Mouse (Mus musculus) naive thymus-derived CD4-positive, alpha-beta T cell, adult 5 months (primary cell): ENCODE measurements around the gene Pdss2. TPM values are rescaled to one million over a fixed set of nuclear protein-coding genes. Genes with fewer than 3 reads are reported as not detected.

Experiments used
- polyA plus RNA-seq: library from polyadenylated mRNA; unstranded; fragments of 100-300 nt; shearing (Covaris generic); gene quantifications from one replicate; pipeline ENCODE4 v1.2.1, GENCODE M21; 2017

Pdss2 gene
- polyA plus RNA-seq, result 10.7 TPM

DNA sequence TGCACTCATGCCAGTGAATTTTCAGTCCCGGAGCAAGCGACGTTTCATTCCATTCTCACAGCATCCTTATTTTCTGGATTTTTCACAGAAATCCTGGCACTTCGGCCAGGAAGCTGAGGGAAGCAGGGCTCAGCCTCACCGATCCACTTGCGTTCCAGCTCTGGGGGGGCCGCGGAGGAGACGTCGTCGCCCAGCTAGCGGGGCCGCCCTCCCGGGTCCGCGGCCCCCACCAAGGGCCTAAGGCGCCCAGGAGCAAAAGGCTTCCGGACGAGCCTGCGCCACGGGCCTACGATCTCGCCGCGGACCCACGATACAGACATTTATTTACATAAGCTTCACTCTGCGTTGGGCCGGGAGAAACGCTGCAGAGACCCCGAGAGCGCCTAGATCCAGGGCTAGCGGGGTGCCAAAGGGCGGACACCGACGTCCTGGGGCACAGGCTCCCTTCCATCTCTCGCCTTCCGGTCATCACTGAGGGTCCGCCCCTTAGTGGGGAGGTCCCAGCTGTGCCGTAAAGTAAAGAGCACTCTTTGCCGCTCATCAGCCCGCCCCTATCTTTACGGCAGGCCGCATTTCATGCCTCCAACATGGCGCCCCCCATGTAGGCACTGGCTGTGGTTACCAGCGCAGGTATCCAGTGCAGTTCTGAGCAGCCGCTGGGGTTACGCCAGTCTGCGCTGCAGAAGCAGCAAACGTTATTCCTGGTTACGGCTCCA lies at the start of gene Pdss2:
TSS of gene Pdss2 (plus strand) at position 577 of the 716 bp plus-strand sequence.

DNA sequence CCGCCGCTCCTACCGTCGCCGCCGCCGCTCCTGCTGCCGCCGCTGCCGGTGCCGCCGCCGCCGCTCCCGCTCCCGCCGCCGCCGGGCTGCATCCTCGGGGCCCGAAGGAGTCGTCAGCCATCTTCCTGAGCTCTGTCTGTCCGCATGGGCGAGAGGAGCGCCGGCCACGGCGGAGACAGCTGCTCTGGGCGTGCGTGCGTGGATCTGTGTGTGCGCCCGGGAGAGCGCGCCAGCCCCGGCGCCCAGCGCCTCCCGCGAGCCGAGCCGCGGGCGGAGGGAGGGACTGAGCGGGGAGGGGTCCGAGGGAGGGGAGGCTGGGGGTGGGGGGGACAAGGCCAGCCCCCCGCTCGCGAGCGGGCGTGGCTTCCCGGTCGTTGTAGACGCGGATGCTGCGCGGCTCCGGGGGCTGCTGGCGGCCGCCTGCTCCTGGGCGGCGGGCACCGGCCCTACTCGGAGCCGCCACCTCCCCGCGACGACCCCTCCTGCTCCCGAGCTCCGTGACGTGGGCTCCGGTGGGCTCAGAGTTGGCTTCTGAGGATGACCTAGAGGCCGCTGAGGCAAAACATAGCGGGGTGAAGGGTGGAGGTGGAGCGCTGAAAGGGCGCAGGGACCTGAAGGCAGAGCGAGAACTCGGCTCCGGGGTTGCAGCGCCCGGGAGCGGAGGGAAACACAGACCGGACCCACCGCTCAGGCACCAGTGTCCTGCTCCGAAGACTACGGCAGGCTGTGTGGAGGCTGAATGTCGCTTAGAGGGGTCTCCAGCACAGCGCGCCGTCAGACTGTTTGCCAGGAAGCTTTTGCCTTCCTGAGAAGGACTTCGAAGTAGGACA lies 46.7 kb upstream of the Pdss2 start, which contains the start of the genes Sobp and 9030612E09Rik:
TSS of gene Sobp (minus strand) at position 205 of the 830 bp plus-strand sequence.
TSS of gene 9030612E09Rik (plus strand) at position 379 of the 830 bp plus-strand sequence.

DNA sequence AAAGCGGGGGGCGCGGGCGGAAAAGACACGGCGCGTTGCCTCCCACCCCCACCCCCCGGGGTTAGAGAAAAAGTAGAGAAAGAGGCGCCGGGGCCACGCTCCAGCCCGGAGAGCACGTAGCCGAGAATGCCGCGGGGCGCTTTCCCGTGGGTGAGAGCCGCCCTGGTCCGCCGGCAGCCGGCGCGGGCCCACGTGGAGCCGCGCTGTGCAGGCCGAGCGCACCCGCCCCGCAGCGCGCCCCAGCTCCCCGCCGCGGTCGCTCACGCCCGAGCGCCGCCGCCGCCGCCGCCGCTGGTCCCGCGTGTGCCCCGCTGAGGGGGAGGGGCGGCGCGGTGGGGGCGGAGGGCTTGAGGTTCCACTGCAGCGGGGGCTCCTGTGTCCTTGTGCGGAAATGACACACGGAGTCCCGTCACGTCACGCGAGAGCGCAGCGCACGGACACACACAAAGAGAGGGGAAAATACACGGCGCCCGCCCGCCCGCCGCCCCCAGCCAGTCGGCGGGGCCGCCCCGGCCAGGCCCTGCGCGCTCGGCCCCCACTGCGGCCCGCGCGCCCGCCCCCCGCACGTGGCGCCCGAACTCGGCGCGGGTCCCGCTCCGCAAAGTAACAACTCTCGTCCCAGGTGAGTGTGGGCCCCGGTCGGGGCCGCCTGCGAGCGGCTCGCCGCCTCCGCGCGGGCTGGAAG lies 257.6 kb downstream of the Pdss2 start, which contains the start of gene Bend3:
TSS of gene Bend3 (plus strand) at position 81 of the 685 bp plus-strand sequence.

Other genes starting within 250 kb of the Pdss2 start
- gene Sobp, start 47.0 kb upstream of the Pdss2 start, polyA plus RNA-seq, result not detected
- not detected for gene 9030612E09Rik, start 46.8 kb upstream of the Pdss2 start, polyA plus RNA-seq